Mouse (Mus musculus) cortical plate, adult 2 months (tissue): Measurements from ENCODE around the gene Eif2ak1. TPM values are rescaled to one million over a fixed set of nuclear protein-coding genes. Genes with fewer than 3 reads are reported as not detected.

Experiments used
- H3K27ac ChIP-seq: fragments of 200-500 bp; 2 replicates; pipeline ENCODE4 v1.5.1; 2012; ENCODE audit warnings: low read length, control low read depth, inconsistent platforms; ENCODE audit not compliant: insufficient read depth
- H3K4me1 ChIP-seq: fragments of 200-500 bp; 2 replicates; pipeline ENCODE4 v1.6.1; 2011; ENCODE audit warnings: low read length; ENCODE audit not compliant: control insufficient read depth, insufficient read depth
- H3K4me3 ChIP-seq: fragments of 200-500 bp; 2 replicates; pipeline ENCODE4 v1.5.1; 2011; ENCODE audit warnings: mild to moderate bottlenecking, low read length, control low read depth; ENCODE audit not compliant: insufficient read depth
- CTCF ChIP-seq: fragments of 200-500 bp; IDR thresholded peaks from 2 replicates; pipeline ENCODE4 v1.5.1; 2011; ENCODE audit warnings: mild to moderate bottlenecking, control low read depth, low read length; ENCODE audit not compliant: insufficient read depth; ENCODE audit errors: extremely low read depth
- POLR2A ChIP-seq: fragments of 200-500 bp; IDR thresholded peaks from 2 replicates; pipeline ENCODE4 v1.6.1; 2011; ENCODE audit warnings: mild to moderate bottlenecking, low read length, control low read depth; ENCODE audit not compliant: insufficient read depth; ENCODE audit errors: extremely low read depth
- polyA plus RNA-seq: library from polyadenylated mRNA; depleted of rRNA; stranded (reverse); fragments of >200 nt; gene quantifications from 2 replicates; pipeline ENCODE4 v1.2.3, GENCODE M21; 2012

The Eif2ak1 gene
- polyA plus RNA-seq, 1 experiment: 36.2 TPM

DNA sequence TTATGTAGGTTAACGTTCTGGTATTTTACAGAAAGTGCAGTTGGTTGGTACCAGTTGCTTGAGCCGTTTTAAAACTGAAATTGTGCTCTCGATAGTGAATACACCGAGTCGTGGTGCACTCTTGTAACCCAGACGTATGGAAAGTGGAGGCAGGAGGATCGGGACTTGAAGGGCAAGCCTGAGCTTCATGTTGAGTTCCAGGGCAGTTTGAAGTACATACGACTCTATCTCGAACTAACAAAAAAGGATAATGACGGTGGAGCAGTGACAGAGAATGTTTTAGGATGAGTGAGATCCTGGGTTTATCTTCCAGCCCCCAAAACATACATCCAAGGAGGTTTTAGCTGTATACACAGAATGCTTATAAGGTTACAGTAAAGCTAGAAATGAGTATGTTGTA, 873 bp downstream of the Eif2ak1 start:
- H3K27ac ChIP-seq: no peak overlapping the region
- H3K4me3 ChIP-seq: peak overlapping the region; percentile 61
- TF ChIP-seq CTCF (no peak), POLR2A (no peak)
- H3K4me1 ChIP-seq: peaks cover 4% of the 10 kb centered on the region

DNA sequence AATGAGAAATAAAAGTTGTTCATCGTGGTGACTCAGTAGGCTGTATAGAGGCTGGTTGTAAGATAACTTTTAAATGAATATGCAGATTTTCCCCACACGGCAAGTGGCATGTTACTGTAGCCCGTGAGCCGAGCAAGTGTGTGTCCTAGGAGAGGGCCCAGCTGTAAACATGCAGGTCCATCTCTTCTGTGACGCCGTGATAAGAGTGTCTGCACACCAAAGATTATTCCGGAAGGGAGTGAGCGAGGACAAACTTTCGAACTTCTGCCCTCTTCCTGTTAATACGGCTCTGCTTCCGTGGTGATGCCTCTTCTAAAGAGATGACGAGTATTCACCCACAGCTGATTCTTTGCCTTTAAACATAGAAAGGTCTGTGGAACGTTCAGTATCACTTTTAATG, 1.4 kb downstream of the Eif2ak1 start:
- Histone ChIP-seq H3K27ac (no peak overlapping the region), H3K4me1 (peaks cover 4% of the 10 kb centered on the region), H3K4me3 (peak overlapping the region; percentile 61; the same call in 1 of the 2 replicates)
- no peak for TF ChIP-seq CTCF
- TF ChIP-seq POLR2A: no peak

DNA sequence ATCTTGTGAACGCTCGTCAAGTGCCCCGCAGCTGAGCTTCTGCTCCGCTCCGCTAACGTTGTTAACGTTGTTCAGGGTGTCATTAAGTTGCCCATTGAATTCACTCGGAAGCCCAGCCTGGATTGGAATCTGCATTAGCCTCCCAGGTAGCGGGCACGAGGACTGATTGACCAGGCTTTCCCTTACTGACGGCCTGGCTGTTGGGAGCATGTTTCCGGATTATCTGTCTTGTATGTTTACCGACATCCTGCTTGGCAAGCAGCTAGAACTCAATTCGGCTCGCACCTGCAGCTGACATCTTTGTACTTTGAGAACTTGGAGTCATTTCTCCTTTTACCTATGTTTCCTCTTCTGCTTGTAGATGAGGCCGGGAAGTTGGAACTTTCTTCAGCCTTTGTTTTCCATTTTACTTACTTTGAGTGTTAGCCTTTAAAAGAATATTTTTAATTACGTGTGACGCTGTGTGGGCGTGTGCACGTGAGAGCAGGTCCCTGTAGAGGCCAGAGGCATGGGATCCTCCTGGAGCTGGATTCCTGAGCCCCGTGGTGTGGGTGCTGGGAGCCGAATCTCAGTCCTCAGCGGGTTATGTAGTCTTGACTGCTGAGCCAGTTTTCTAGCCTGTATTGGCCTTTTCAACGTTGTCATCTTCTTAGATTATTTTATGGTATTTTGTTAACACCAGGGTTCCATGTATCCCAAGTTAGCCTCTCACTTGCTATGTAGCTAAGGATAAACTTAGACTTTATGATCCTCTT, 2.5 kb downstream of the Eif2ak1 start:
- peaks cover 4% of the 10 kb centered on the region for H3K4me1 ChIP-seq
- H3K27ac ChIP-seq: no peak overlapping the region
- no peak for TF ChIP-seq POLR2A
- TF ChIP-seq CTCF: no peak
- H3K4me3 ChIP-seq: no peak overlapping the region

DNA sequence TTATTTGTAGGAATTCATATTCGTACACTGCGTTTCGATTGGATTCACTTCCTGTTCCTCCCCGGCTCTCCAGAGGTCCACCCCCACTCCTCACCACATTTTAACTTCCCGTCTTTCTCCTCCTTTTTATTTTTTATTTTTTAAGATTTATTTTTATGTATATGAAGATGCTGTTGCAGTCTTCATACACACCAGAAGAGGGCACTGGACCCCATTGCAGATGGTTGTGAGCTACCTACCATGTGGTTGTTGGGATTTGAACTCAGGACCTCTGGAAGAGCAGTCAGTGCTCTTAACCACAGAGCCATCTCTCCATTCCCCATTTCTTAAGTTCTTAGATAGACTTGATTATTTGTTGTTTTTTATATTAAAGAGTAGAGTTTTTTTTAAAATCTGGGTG, 3.2 kb downstream of the Eif2ak1 start:
- H3K4me1 ChIP-seq: peaks cover 4% of the 10 kb centered on the region
- TF ChIP-seq CTCF (no peak), POLR2A (no peak)
- no peak overlapping the region for H3K27ac ChIP-seq
- no peak overlapping the region for H3K4me3 ChIP-seq

DNA sequence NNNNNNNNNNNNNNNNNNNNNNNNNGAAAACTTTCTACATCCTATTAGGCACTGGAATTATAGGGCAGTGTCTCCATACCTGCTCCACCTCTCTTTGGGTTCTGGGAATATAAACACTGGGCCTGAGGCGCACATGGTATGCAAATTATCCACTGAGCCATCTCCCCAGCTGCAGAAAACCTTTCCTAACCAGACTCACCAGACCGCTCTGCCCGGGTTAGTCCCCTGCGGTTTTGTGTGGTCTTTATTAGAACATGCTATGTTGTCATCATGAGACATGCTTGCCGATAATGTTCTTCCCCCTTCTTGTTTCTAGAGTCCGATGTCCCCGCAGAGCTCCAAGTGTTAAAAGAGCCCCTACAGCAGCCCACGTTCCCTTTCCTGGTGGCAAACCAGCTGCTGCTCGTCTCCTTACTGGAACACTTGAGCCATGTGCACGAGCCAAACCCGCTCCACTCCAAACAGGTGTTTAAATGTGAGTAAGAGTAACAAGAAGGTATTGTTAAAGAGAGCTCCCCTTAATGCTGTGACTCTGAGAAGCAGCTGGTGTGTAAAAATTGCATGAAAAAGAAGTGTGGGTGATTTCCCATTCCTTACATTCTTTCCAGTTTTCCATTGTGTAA, 54.1 kb downstream of the Eif2ak1 start:
- no peaks in the 10 kb centered on the region for H3K4me1 ChIP-seq
- no peak overlapping the region for H3K4me3 ChIP-seq
- no peak for TF ChIP-seq POLR2A
- no peak for TF ChIP-seq CTCF
- H3K27ac ChIP-seq: no peak overlapping the region

DNA sequence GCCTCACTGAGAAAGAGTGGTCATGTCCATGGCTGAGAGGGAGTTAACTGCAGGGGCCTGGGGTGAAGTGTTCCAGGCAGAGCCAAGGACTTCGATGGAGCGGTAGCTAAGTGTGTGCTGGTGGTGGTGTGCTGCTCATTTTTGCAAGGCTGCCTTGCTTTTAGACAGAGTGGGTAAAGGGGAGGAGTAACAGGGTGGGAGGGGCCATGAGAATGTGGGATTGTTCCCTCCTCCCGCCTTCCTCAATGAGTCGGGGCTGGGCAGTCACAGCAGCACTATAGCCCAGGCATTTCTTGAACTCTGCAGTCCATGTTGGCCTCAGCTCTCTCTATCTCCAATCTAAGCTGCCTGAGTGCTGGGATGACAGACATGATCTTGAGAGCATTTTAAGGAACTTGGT, 57.0 kb downstream of the Eif2ak1 start:
- TF ChIP-seq CTCF (no peak), POLR2A (no peak)
- Histone ChIP-seq H3K4me1 (no peaks in the 10 kb centered on the region), H3K27ac (no peak overlapping the region), H3K4me3 (no peak overlapping the region)

DNA sequence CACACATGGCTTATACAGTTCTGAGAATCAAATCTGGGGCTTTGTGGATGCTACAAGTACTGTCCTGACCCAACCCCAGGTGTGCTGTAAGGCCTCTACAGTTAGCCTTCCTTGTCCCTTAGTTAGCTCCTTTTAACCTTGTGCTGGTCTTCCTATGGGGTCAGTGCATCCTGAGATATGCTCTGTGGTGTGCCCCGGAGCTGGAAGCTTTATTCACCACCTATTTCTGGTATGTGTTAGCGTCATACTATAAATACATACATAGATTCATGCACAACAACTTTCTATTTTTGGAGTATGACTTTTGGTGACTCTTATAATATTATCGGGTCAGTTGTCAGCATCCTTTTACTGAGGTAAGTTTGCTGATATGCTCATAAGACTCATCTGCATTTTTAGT, 67.7 kb downstream of the Eif2ak1 start:
- H3K4me3 ChIP-seq: no peak overlapping the region
- H3K27ac ChIP-seq: no peak overlapping the region
- TF ChIP-seq CTCF: no peak
- no peak for TF ChIP-seq POLR2A
- no peaks in the 10 kb centered on the region for H3K4me1 ChIP-seq

DNA sequence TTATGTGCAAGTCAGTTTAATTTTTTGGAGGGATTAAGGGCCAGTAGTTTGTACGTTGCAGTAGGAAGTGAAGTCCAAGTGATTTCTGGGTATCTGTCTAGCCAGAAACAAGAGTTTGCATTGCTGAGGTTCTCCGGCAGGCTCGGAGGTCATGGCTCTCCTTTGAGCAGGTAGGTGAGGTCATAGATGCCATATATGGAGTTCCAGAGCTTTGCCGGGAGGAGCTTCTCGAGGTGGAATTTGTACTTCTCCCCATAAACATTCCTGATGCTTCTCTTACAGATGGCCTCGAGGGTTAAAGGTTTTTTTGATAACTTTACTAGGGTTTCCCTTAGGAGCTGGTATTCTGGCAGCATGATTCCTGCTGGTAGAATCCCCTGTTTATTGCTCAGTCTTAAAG, 73.2 kb downstream of the Eif2ak1 start:
- H3K4me1 ChIP-seq: no peaks in the 10 kb centered on the region
- no peak for TF ChIP-seq POLR2A
- TF ChIP-seq CTCF: no peak
- no peak overlapping the region for H3K27ac ChIP-seq
- H3K4me3 ChIP-seq: no peak overlapping the region

DNA sequence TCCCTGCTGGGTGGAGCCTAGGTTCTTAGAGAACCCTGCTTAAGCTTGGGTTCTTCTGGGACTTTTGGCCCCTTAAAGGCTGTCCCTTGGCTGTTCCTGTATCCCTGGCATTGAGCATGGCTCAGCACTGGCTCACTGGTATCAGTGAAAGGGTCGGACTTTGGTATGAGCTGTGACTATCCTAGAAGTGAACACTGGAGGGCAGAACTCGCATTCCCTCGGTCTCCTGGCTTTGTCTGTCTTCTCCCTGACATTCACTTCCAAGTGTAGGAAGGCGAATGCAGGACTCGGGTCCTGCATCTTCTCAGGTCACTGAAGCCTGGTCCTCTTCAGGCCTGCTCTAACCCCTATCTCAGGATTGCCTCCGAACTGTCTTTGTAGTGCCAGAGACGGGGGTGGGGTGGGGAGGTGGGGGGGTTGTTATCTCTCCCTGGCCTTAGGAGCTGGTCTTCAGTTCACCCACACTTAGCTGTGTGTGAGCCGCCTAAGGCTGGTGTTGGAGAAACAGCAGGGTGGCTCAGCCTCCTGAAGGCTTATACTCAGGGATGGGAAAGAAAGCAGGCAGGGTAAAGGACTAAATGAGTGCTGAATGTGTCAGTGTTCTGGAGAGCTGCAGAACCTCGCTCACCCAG, 74.8 kb downstream of the Eif2ak1 start:
- H3K4me1 ChIP-seq: peaks cover 2% of the 10 kb centered on the region; the same call in 1 of the 2 replicates
- no peak overlapping the region for H3K4me3 ChIP-seq
- TF ChIP-seq CTCF (peak; percentile 43), POLR2A (no peak)
- H3K27ac ChIP-seq: no peak overlapping the region
